Mouse (Mus musculus): ENCODE results near the gene Spata31d1b. TPM values are rescaled to one million over a fixed set of nuclear protein-coding genes. Genes with fewer than 3 reads are reported as not detected.
"Not testable (repeated sequence)": the region's sequence is repeated elsewhere in the genome, so short reads cannot be mapped to it uniquely, and the experiment has no call there.

The Spata31d1b gene
- polyA plus RNA-seq, 1 experiment from 2014 or later, result not detected

DNA sequence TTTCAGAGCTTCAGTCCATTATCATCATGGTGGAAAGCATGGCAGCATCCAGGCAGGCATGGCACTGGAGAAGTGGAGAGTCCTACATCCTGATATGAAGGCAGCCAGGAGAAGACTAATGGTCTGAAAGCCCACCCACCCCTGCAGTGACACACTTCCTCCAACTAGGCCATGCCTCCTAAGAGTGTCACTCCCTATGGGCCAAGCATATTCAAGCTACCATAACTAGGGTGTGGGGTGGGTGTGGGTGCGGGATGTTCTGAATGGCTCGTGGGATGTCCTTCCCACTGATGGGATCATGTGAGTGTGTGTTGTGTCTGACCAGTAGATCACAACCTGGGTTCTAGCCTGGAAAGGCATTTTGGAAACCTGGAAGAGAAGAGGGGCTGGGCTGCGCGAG is 21.9 kb downstream of the Spata31d1b start:
- no peaks in the 10 kb centered on the region for H3K27me3 ChIP-seq (ENCODE audit: control insufficient read depth, insufficient read depth, low read length)
- H3K4me2 ChIP-seq (ENCODE audit: low read depth, low read length), result no peak overlapping the region
- no peak for ATAC-seq (replicated peaks; ENCODE audit: extremely low read depth, insufficient read depth, low FRiP score)
- no peak overlapping the region for H3K9ac ChIP-seq (ENCODE audit: low read length)
- no peaks in the 10 kb centered on the region for H3K9me3 ChIP-seq (replicated peaks; ENCODE audit: control insufficient read depth, low read length)
- no peak overlapping the region for H3K4me3 ChIP-seq (ENCODE audit: low read length)
- H3K36me3 ChIP-seq (ENCODE audit: control insufficient read depth, insufficient read depth), result no peaks in the 10 kb centered on the region
- no peak overlapping the region for H3K27ac ChIP-seq (ENCODE audit: low read length)
- H3K4me1 ChIP-seq (ENCODE audit: control insufficient read depth, insufficient read depth, low read length), result no peaks in the 10 kb centered on the region
- 90% methylated on average over 2 of the region's 4 CpGs for WGBS

DNA sequence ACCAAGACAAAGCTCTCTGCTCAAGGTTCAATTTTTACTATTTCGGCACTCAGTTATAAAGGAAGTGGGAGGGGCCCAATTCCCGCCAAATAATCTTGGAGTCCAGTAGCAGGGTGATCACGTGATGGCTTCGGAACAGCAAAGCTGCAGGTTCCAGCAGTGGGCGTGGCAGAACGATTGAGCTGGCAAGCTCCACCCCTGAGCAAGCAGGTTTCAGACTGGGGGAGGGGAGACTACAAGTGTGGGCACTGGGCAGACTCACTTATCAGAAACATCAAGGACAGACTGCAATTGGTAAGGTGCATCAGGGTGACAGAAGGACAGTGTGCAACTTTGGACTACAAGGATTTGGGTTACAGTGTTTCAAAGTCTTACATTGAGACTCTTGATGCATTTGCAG is 22.3 kb downstream of the Spata31d1b start:
- not testable (repeated sequence) for H3K9me3 ChIP-seq (replicated peaks; ENCODE audit: control insufficient read depth, low read length); H3K4me1 ChIP-seq (ENCODE audit: control insufficient read depth, insufficient read depth, low read length); H3K9ac ChIP-seq (ENCODE audit: low read length); H3K27ac ChIP-seq (ENCODE audit: low read length); ATAC-seq (replicated peaks; ENCODE audit: extremely low read depth, insufficient read depth, low FRiP score); H3K4me3 ChIP-seq (ENCODE audit: low read length); H3K27me3 ChIP-seq (ENCODE audit: control insufficient read depth, insufficient read depth, low read length); H3K36me3 ChIP-seq (ENCODE audit: control insufficient read depth, insufficient read depth); H3K4me2 ChIP-seq (ENCODE audit: low read depth, low read length)
- WGBS, result 29% methylated on average over 6 of the region's 6 CpGs

GRCm38 (mm10) chr13:59735190-59735589 is 23.1 kb downstream of the Spata31d1b start:
- Histone ChIP-seq H3K36me3 (ENCODE audit: control insufficient read depth, insufficient read depth) (no peaks in the 10 kb centered on the region), H3K9me3 (replicated peaks; ENCODE audit: control insufficient read depth, low read length) (no peaks in the 10 kb centered on the region), H3K4me2 (ENCODE audit: low read depth, low read length) (no peak overlapping the region), H3K4me1 (ENCODE audit: control insufficient read depth, insufficient read depth, low read length) (no peaks in the 10 kb centered on the region), H3K9ac (ENCODE audit: low read length) (no peak overlapping the region), H3K27me3 (ENCODE audit: control insufficient read depth, insufficient read depth, low read length) (no peaks in the 10 kb centered on the region), H3K4me3 (ENCODE audit: low read length) (no peak overlapping the region), H3K27ac (ENCODE audit: low read length) (no peak overlapping the region)
- no peak; the same call in 1 of the 2 replicates for ATAC-seq (replicated peaks; ENCODE audit: extremely low read depth, insufficient read depth, low FRiP score)
- 26% methylated on average over 3 of the region's 3 CpGs for WGBS

- H3K9me3 ChIP-seq (replicated peaks; ENCODE audit: control insufficient read depth, low read length), result no peaks in the 10 kb centered on the region
- no peaks in the 10 kb centered on the region for H3K27me3 ChIP-seq (ENCODE audit: control insufficient read depth, insufficient read depth, low read length)
- H3K4me2 ChIP-seq (ENCODE audit: low read depth, low read length), result no peak overlapping the region
- H3K27ac ChIP-seq (ENCODE audit: low read length), result no peak overlapping the region
- no peak overlapping the region for H3K9ac ChIP-seq (ENCODE audit: low read length)
- H3K36me3 ChIP-seq (ENCODE audit: control insufficient read depth, insufficient read depth), result no peaks in the 10 kb centered on the region
- 77% methylated on average over 2 of the region's 2 CpGs for WGBS
- H3K4me1 ChIP-seq (ENCODE audit: control insufficient read depth, insufficient read depth, low read length), result peaks cover 5% of the 10 kb centered on the region
- H3K4me3 ChIP-seq (ENCODE audit: low read length), result no peak overlapping the region
- no peak for ATAC-seq (replicated peaks; ENCODE audit: extremely low read depth, insufficient read depth, low FRiP score)
Observed at GRCm38 (mm10) chr13:59738455-59738854, 26.4 kb downstream of the Spata31d1b start.

DNA sequence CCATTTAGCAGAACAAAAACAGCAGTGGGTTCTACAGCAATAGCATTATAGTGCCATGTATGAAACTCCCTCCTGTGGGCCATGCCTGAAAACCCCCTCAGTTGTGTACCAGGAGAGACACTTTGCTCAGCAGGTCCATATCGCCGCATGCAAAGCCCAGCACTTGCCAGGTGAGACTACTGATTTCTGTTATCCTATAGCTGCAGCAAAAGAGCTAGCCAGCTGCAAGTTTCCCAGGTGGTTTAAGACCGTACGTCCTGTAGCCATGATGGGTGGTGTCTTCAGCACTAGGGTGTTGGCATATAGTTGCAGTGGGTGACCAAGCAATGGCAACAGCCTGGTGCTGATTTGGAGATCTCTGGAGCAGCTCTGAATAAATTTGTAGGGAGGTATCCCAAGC is 27.3 kb downstream of the Spata31d1b start:
- H3K4me3 ChIP-seq (ENCODE audit: low read length), result no peak overlapping the region
- H3K9ac ChIP-seq (ENCODE audit: low read length), result no peak overlapping the region
- no peaks in the 10 kb centered on the region for H3K36me3 ChIP-seq (ENCODE audit: control insufficient read depth, insufficient read depth)
- H3K9me3 ChIP-seq (replicated peaks; ENCODE audit: control insufficient read depth, low read length), result no peaks in the 10 kb centered on the region
- H3K27me3 ChIP-seq (ENCODE audit: control insufficient read depth, insufficient read depth, low read length), result no peaks in the 10 kb centered on the region
- no peak overlapping the region for H3K27ac ChIP-seq (ENCODE audit: low read length)
- no peak for ATAC-seq (replicated peaks; ENCODE audit: extremely low read depth, insufficient read depth, low FRiP score)
- H3K4me2 ChIP-seq (ENCODE audit: low read depth, low read length), result no peak overlapping the region
- WGBS, result 87% methylated on average over 4 of the region's 4 CpGs
- H3K4me1 ChIP-seq (ENCODE audit: control insufficient read depth, insufficient read depth, low read length), result peaks cover 5% of the 10 kb centered on the region

GRCm38 (mm10) chr13:59741096-59741495 is 29.0 kb downstream of the Spata31d1b start:
- Histone ChIP-seq H3K4me1 (ENCODE audit: control insufficient read depth, insufficient read depth, low read length) (peaks cover 5% of the 10 kb centered on the region), H3K27me3 (ENCODE audit: control insufficient read depth, insufficient read depth, low read length) (no peaks in the 10 kb centered on the region), H3K9me3 (replicated peaks; ENCODE audit: control insufficient read depth, low read length) (no peaks in the 10 kb centered on the region), H3K9ac (ENCODE audit: low read length) (no peak overlapping the region), H3K36me3 (ENCODE audit: control insufficient read depth, insufficient read depth) (no peaks in the 10 kb centered on the region), H3K27ac (ENCODE audit: low read length) (no peak overlapping the region), H3K4me2 (ENCODE audit: low read depth, low read length) (peak overlapping the region; percentile 24; the same call in 1 of the 2 replicates), H3K4me3 (ENCODE audit: low read length) (no peak overlapping the region)
- WGBS, result 41% methylated on average over 11 of the region's 11 CpGs
- no peak for ATAC-seq (replicated peaks; ENCODE audit: extremely low read depth, insufficient read depth, low FRiP score)

DNA sequence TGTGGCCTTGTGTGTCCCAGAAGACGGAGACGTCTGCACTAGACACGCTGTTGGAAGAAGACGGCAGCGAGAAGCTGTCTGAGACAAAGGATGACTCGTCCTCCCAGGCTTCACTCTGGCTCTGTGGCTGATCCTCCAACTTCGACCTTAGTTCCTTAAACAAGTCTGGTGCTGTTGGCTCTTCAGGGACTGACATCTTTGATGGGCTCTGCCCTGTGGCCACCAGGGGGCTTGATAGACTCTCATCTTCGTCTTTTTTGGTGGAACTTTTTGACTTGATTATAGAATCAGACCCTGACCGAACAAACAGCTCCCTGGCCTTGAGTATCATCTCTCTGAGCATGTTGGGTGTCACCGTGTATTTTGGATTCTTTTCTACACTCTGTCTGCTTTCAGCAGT is 29.6 kb downstream of the Spata31d1b start:
- Histone ChIP-seq H3K4me1 (ENCODE audit: control insufficient read depth, insufficient read depth, low read length) (peaks cover 5% of the 10 kb centered on the region), H3K27me3 (ENCODE audit: control insufficient read depth, insufficient read depth, low read length) (no peaks in the 10 kb centered on the region), H3K27ac (ENCODE audit: low read length) (no peak overlapping the region), H3K4me2 (ENCODE audit: low read depth, low read length) (no peak overlapping the region), H3K9ac (ENCODE audit: low read length) (no peak overlapping the region), H3K36me3 (ENCODE audit: control insufficient read depth, insufficient read depth) (no peaks in the 10 kb centered on the region), H3K9me3 (replicated peaks; ENCODE audit: control insufficient read depth, low read length) (no peaks in the 10 kb centered on the region), H3K4me3 (ENCODE audit: low read length) (no peak overlapping the region)
- ATAC-seq (replicated peaks; ENCODE audit: extremely low read depth, insufficient read depth, low FRiP score), result no peak
- 69% methylated on average over 10 of the region's 10 CpGs for WGBS

GRCm38 (mm10) chr13:59745462-59745861 is 33.4 kb downstream of the Spata31d1b start:
- Histone ChIP-seq H3K9ac (ENCODE audit: low read length) (no peak overlapping the region), H3K4me3 (ENCODE audit: low read length) (no peak overlapping the region), H3K27me3 (ENCODE audit: control insufficient read depth, insufficient read depth, low read length) (no peaks in the 10 kb centered on the region), H3K9me3 (replicated peaks; ENCODE audit: control insufficient read depth, low read length) (no peaks in the 10 kb centered on the region), H3K4me1 (ENCODE audit: control insufficient read depth, insufficient read depth, low read length) (peaks cover 5% of the 10 kb centered on the region), H3K36me3 (ENCODE audit: control insufficient read depth, insufficient read depth) (no peaks in the 10 kb centered on the region), H3K4me2 (ENCODE audit: low read depth, low read length) (no peak overlapping the region), H3K27ac (ENCODE audit: low read length) (no peak overlapping the region)
- no peak for ATAC-seq (replicated peaks; ENCODE audit: extremely low read depth, insufficient read depth, low FRiP score)
- 70% methylated on average over 6 of the region's 6 CpGs for WGBS

GRCm38 (mm10) chr13:59746164-59746563 is 34.1 kb downstream of the Spata31d1b start:
- ATAC-seq (replicated peaks; ENCODE audit: extremely low read depth, insufficient read depth, low FRiP score), result no peak
- Histone ChIP-seq H3K4me3 (ENCODE audit: low read length) (no peak overlapping the region), H3K27me3 (ENCODE audit: control insufficient read depth, insufficient read depth, low read length) (no peaks in the 10 kb centered on the region), H3K4me1 (ENCODE audit: control insufficient read depth, insufficient read depth, low read length) (peaks cover 1% of the 10 kb centered on the region), H3K27ac (ENCODE audit: low read length) (no peak overlapping the region), H3K9ac (ENCODE audit: low read length) (no peak overlapping the region), H3K9me3 (replicated peaks; ENCODE audit: control insufficient read depth, low read length) (no peaks in the 10 kb centered on the region), H3K36me3 (ENCODE audit: control insufficient read depth, insufficient read depth) (no peaks in the 10 kb centered on the region), H3K4me2 (ENCODE audit: low read depth, low read length) (no peak overlapping the region)
- 59% methylated on average over 6 of the region's 6 CpGs for whole genome bisulfite sequencing

DNA sequence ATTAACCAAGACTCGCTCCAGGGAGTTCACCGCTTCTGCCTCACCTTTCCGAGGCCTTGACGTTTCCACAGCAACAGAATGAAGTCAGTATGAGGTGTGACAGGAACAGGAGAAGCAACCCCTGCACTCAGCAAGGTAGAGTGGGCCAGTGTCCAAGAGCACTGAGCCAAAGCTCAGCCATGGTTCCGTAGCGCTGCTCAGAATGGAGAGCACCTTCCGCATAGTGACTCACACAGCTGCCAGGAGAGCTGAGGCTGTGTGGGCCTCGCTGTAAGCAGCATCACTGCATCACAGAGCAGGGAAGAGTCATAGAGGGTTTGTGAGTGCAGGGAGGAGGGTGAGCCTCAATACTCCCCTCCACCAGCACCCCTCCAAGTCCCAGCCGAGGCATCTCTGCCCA is 34.6 kb downstream of the Spata31d1b start, which contains the start of gene 1700014D04Rik:
Gene 1700014D04Rik (minus strand): TSS at position 42 of the 400 bp plus-strand sequence.
- H3K36me3 ChIP-seq (ENCODE audit: control insufficient read depth, insufficient read depth), result no peaks in the 10 kb centered on the region
- no peak within 1 kb of the TSS for H3K9ac ChIP-seq (ENCODE audit: low read length)
- H3K4me1 ChIP-seq (ENCODE audit: control insufficient read depth, insufficient read depth, low read length), result no peaks in the 10 kb centered on the region
- no peaks in the 10 kb centered on the region for H3K9me3 ChIP-seq (replicated peaks; ENCODE audit: control insufficient read depth, low read length)
- no peak within 1 kb of the TSS for H3K27ac ChIP-seq (ENCODE audit: low read length)
- H3K27me3 ChIP-seq (ENCODE audit: control insufficient read depth, insufficient read depth, low read length), result no peaks in the 10 kb centered on the region
- no peak within 1 kb of the TSS for H3K4me2 ChIP-seq (ENCODE audit: low read depth, low read length)
- 81% methylated on average over 9 of the region's 9 CpGs for WGBS
- H3K4me3 ChIP-seq (ENCODE audit: low read length), result no peak within 1 kb of the TSS
- no peak for ATAC-seq (replicated peaks; ENCODE audit: extremely low read depth, insufficient read depth, low FRiP score)

Measured in heart, embryonic 16.5 days (tissue).